Mouse (Mus musculus): ENCODE results near the gene Ctsj. TPM values are rescaled to one million over a fixed set of nuclear protein-coding genes. Genes with fewer than 3 reads are reported as not detected.
"Not testable (repeated sequence)": the region's sequence is repeated elsewhere in the genome, so short reads cannot be mapped to it uniquely, and the experiment has no call there.

Ctsj gene
- polyA plus RNA-seq (2014; fragmentation: Nextera tagmentation; extraction: Ambion mirVana), result not detected in 2 replicates

GRCm38 (mm10) chr13:61005859-61006258, at the start of gene Ctsj:
Gene Ctsj, minus strand, starts transcription at chr13:61005959.
- H3K36me3 ChIP-seq (ENCODE audit: control insufficient read depth, insufficient read depth, low read length), result no peaks in the 10 kb centered on the region
- WGBS, result 76% methylated on average over 3 of the region's 3 CpGs
- no peak within 1 kb of the TSS for H3K9ac ChIP-seq (ENCODE audit: low read depth, low read length)
- no peak for ATAC-seq (ENCODE audit: low read depth)
- no peak for DNase-seq (ENCODE audit: low spot score)
- no peaks in the 10 kb centered on the region for H3K4me1 ChIP-seq (ENCODE audit: control insufficient read depth, insufficient read depth, low read length)
- H3K27ac ChIP-seq (replicated peaks; ENCODE audit: low read depth, low read length), result no peak within 1 kb of the TSS
- 0 out of 2 replicates have a peak, but pooled peaks cover 10% of the 10 kb centered on the region for H3K9me3 ChIP-seq (ENCODE audit: control insufficient read depth, low read length)
- no peak within 1 kb of the TSS for H3K4me3 ChIP-seq (ENCODE audit: low read depth, low read length)
- no peak within 1 kb of the TSS for H3K4me2 ChIP-seq (ENCODE audit: low read depth, low read length)
- H3K27me3 ChIP-seq (replicated peaks; ENCODE audit: control insufficient read depth, insufficient read depth, low read length), result no peaks in the 10 kb centered on the region

GRCm38 (mm10) chr13:61040531-61040930, 34.8 kb upstream of the Ctsj start, which contains the start of gene Ctsq:
Gene Ctsq, minus strand, starts transcription at chr13:61040631.
- no peaks in the 10 kb centered on the region for H3K4me1 ChIP-seq (ENCODE audit: control insufficient read depth, insufficient read depth, low read length)
- H3K36me3 ChIP-seq (ENCODE audit: control insufficient read depth, insufficient read depth, low read length), result no peaks in the 10 kb centered on the region

GRCm38 (mm10) chr13:61022785-61023184, 17.0 kb upstream of the Ctsj start:
- Histone ChIP-seq H3K27me3 (replicated peaks; ENCODE audit: control insufficient read depth, insufficient read depth, low read length) (no peaks in the 10 kb centered on the region), H3K9me3 (ENCODE audit: control insufficient read depth, low read length) (peaks cover 13% of the 10 kb centered on the region), H3K27ac (replicated peaks; ENCODE audit: low read depth, low read length) (no peak overlapping the region), H3K9ac (ENCODE audit: low read depth, low read length) (no peak overlapping the region), H3K36me3 (ENCODE audit: control insufficient read depth, insufficient read depth, low read length) (no peaks in the 10 kb centered on the region), H3K4me1 (ENCODE audit: control insufficient read depth, insufficient read depth, low read length) (no peaks in the 10 kb centered on the region), H3K4me2 (ENCODE audit: low read depth, low read length) (no peak overlapping the region), H3K4me3 (ENCODE audit: low read depth, low read length) (no peak overlapping the region)
- ATAC-seq (ENCODE audit: low read depth), result no peak
- 88% methylated on average over 3 of the region's 3 CpGs for WGBS
- no peak for DNase-seq (ENCODE audit: low spot score)

More at GRCm38 (mm10) chr13:61040531-61040930, 34.8 kb upstream of the Ctsj start, which contains the start of gene Ctsq:
- no peak within 1 kb of the TSS for H3K9ac ChIP-seq (ENCODE audit: low read depth, low read length)
- DNase-seq (ENCODE audit: low spot score) (no peak), ATAC-seq (ENCODE audit: low read depth) (no peak)
- H3K27me3 ChIP-seq (replicated peaks; ENCODE audit: control insufficient read depth, insufficient read depth, low read length), result no peaks in the 10 kb centered on the region
- 55% methylated on average over 3 of the region's 3 CpGs for WGBS
- H3K9me3 ChIP-seq (ENCODE audit: control insufficient read depth, low read length), result 0 out of 2 replicates have a peak, but pooled peaks cover 13% of the 10 kb centered on the region
- H3K27ac ChIP-seq (replicated peaks; ENCODE audit: low read depth, low read length), result no peak within 1 kb of the TSS
- H3K4me2 ChIP-seq (ENCODE audit: low read depth, low read length), result no peak within 1 kb of the TSS
- H3K4me3 ChIP-seq (ENCODE audit: low read depth, low read length), result no peak within 1 kb of the TSS

GRCm38 (mm10) chr13:61021844-61022243, 16.1 kb upstream of the Ctsj start:
- Histone ChIP-seq H3K4me3 (ENCODE audit: low read depth, low read length) (no peak overlapping the region), H3K4me2 (ENCODE audit: low read depth, low read length) (no peak overlapping the region), H3K27ac (replicated peaks; ENCODE audit: low read depth, low read length) (no peak overlapping the region), H3K36me3 (ENCODE audit: control insufficient read depth, insufficient read depth, low read length) (no peaks in the 10 kb centered on the region), H3K9ac (ENCODE audit: low read depth, low read length) (no peak overlapping the region), H3K4me1 (ENCODE audit: control insufficient read depth, insufficient read depth, low read length) (no peaks in the 10 kb centered on the region), H3K27me3 (replicated peaks; ENCODE audit: control insufficient read depth, insufficient read depth, low read length) (no peaks in the 10 kb centered on the region), H3K9me3 (ENCODE audit: control insufficient read depth, low read length) (peaks cover 13% of the 10 kb centered on the region)
- ATAC-seq (ENCODE audit: low read depth), result no peak
- DNase-seq (ENCODE audit: low spot score), result no peak
- 84% methylated on average over 5 of the region's 6 CpGs for WGBS

- Histone ChIP-seq H3K4me3 (ENCODE audit: low read depth, low read length) (no peak overlapping the region), H3K4me1 (ENCODE audit: control insufficient read depth, insufficient read depth, low read length) (no peaks in the 10 kb centered on the region), H3K27me3 (replicated peaks; ENCODE audit: control insufficient read depth, insufficient read depth, low read length) (no peaks in the 10 kb centered on the region), H3K9me3 (ENCODE audit: control insufficient read depth, low read length) (0 out of 2 replicates have a peak, but pooled peaks cover 13% of the 10 kb centered on the region), H3K4me2 (ENCODE audit: low read depth, low read length) (no peak overlapping the region), H3K9ac (ENCODE audit: low read depth, low read length) (no peak overlapping the region), H3K36me3 (ENCODE audit: control insufficient read depth, insufficient read depth, low read length) (no peaks in the 10 kb centered on the region), H3K27ac (replicated peaks; ENCODE audit: low read depth, low read length) (no peak overlapping the region)
- no peak for ATAC-seq (ENCODE audit: low read depth)
- DNase-seq (ENCODE audit: low spot score), result no peak
- 75% methylated on average over 4 of the region's 4 CpGs for WGBS
These were observed 4.4 kb upstream of the Ctsj start for GRCm38 (mm10) chr13:61010171-61010570.

- H3K4me1 ChIP-seq (ENCODE audit: control insufficient read depth, insufficient read depth, low read length), result no peaks in the 10 kb centered on the region
- peaks cover 8% of the 10 kb centered on the region; the same call in 1 of the 2 replicates for H3K9me3 ChIP-seq (ENCODE audit: control insufficient read depth, low read length)
- H3K27ac ChIP-seq (replicated peaks; ENCODE audit: low read depth, low read length), result no peak overlapping the region
- H3K4me2 ChIP-seq (ENCODE audit: low read depth, low read length), result no peak overlapping the region
- no peak for ATAC-seq (ENCODE audit: low read depth)
- 56% methylated on average over 2 of the region's 2 CpGs for WGBS
- H3K4me3 ChIP-seq (ENCODE audit: low read depth, low read length), result no peak overlapping the region
- H3K27me3 ChIP-seq (replicated peaks; ENCODE audit: control insufficient read depth, insufficient read depth, low read length), result no peaks in the 10 kb centered on the region
- no peaks in the 10 kb centered on the region for H3K36me3 ChIP-seq (ENCODE audit: control insufficient read depth, insufficient read depth, low read length)
- H3K9ac ChIP-seq (ENCODE audit: low read depth, low read length), result no peak overlapping the region
- DNase-seq (ENCODE audit: low spot score), result no peak
These were observed 8.2 kb downstream of the Ctsj start for GRCm38 (mm10) chr13:60997600-60997999.

- DNase-seq (ENCODE audit: low spot score); ATAC-seq (ENCODE audit: low read depth); H3K9ac ChIP-seq (ENCODE audit: low read depth, low read length); H3K4me1 ChIP-seq (ENCODE audit: control insufficient read depth, insufficient read depth, low read length); H3K9me3 ChIP-seq (ENCODE audit: control insufficient read depth, low read length); H3K27ac ChIP-seq (replicated peaks; ENCODE audit: low read depth, low read length); H3K27me3 ChIP-seq (replicated peaks; ENCODE audit: control insufficient read depth, insufficient read depth, low read length); H3K4me3 ChIP-seq (ENCODE audit: low read depth, low read length); H3K4me2 ChIP-seq (ENCODE audit: low read depth, low read length); H3K36me3 ChIP-seq (ENCODE audit: control insufficient read depth, insufficient read depth, low read length): not testable (repeated sequence)
- 70% methylated on average over 4 of the region's 5 CpGs for WGBS
These were observed 18.8 kb downstream of the Ctsj start for GRCm38 (mm10) chr13:60986915-60987314.

- ATAC-seq (ENCODE audit: low read depth); DNase-seq (ENCODE audit: low spot score); H3K27ac ChIP-seq (replicated peaks; ENCODE audit: low read depth, low read length); H3K27me3 ChIP-seq (replicated peaks; ENCODE audit: control insufficient read depth, insufficient read depth, low read length); H3K36me3 ChIP-seq (ENCODE audit: control insufficient read depth, insufficient read depth, low read length); H3K4me1 ChIP-seq (ENCODE audit: control insufficient read depth, insufficient read depth, low read length); H3K9ac ChIP-seq (ENCODE audit: low read depth, low read length); H3K4me2 ChIP-seq (ENCODE audit: low read depth, low read length); H3K4me3 ChIP-seq (ENCODE audit: low read depth, low read length); H3K9me3 ChIP-seq (ENCODE audit: control insufficient read depth, low read length): not testable (repeated sequence)
- WGBS, result 63% methylated on average over 4 of the region's 4 CpGs
These were observed 33.4 kb downstream of the Ctsj start for GRCm38 (mm10) chr13:60972319-60972718.

- not testable (repeated sequence) for DNase-seq (ENCODE audit: low spot score); H3K9ac ChIP-seq (ENCODE audit: low read depth, low read length); H3K9me3 ChIP-seq (ENCODE audit: control insufficient read depth, low read length); H3K4me2 ChIP-seq (ENCODE audit: low read depth, low read length); H3K4me1 ChIP-seq (ENCODE audit: control insufficient read depth, insufficient read depth, low read length); ATAC-seq (ENCODE audit: low read depth); H3K36me3 ChIP-seq (ENCODE audit: control insufficient read depth, insufficient read depth, low read length); H3K27me3 ChIP-seq (replicated peaks; ENCODE audit: control insufficient read depth, insufficient read depth, low read length); H3K4me3 ChIP-seq (ENCODE audit: low read depth, low read length); H3K27ac ChIP-seq (replicated peaks; ENCODE audit: low read depth, low read length)
- 24% methylated on average over 4 of the region's 5 CpGs for WGBS
These were observed 41.8 kb downstream of the Ctsj start for GRCm38 (mm10) chr13:60963985-60964384.
